Mouse (Mus musculus) hindbrain, postnatal 0 days (tissue): ENCODE results near the gene Gm10260. TPM values are rescaled to one million over a fixed set of nuclear protein-coding genes. Genes with fewer than 3 reads are reported as not detected.

ENCODE experiments used
- ATAC-seq: fragments of 200-750 bp; cut with Nextera tagmentation; 2 replicates; pipeline ENCODE4 v1.8.0; 2017; ENCODE audit warnings: mild to moderate bottlenecking, moderate TSS enrichment, moderate library complexity
- DNase-seq: peaks from one replicate; pipeline ENCODE4 v3.0.0-alpha.2; 2015; ENCODE audit warnings: low spot score
- H3K27ac ChIP-seq: fragments of 300-500 bp; sonication (generic); 2 replicates; pipeline ENCODE4 v1.5.1; 2014; ENCODE audit warnings: mild to moderate bottlenecking
- H3K27me3 ChIP-seq: fragments of 300-500 bp; sonication (generic); 2 replicates; pipeline ENCODE4 v1.6.1; 2014; ENCODE audit warnings: low read length, mixed read lengths; ENCODE audit not compliant: insufficient read depth
- H3K36me3 ChIP-seq: fragments of 300-500 bp; sonication (generic); 2 replicates; pipeline ENCODE4 v1.6.1; 2014; ENCODE audit warnings: low read length, mixed read lengths; ENCODE audit not compliant: insufficient read depth
- H3K4me1 ChIP-seq: fragments of 300-500 bp; sonication (generic); 2 replicates; pipeline ENCODE4 v1.6.1; 2014; ENCODE audit warnings: antibody characterized with exemption, low read length, mixed read lengths; ENCODE audit not compliant: insufficient read depth
- H3K4me2 ChIP-seq: fragments of 300-500 bp; sonication (generic); 2 replicates; pipeline ENCODE4 v1.6.1; 2014; ENCODE audit warnings: low read depth, mild to moderate bottlenecking, low read length, moderate library complexity, mixed read lengths
- H3K4me3 ChIP-seq: fragments of 300-500 bp; sonication (generic); 2 replicates; pipeline ENCODE4 v1.5.1; 2014; ENCODE audit warnings: low read length
- H3K9ac ChIP-seq: fragments of 300-500 bp; sonication (generic); replicated peaks from 2 replicates; pipeline ENCODE4 v1.6.1; 2014; ENCODE audit warnings: mild to moderate bottlenecking, low read length, moderate library complexity, mixed read lengths
- H3K9me3 ChIP-seq: fragments of 300-500 bp; sonication (generic); 2 replicates; pipeline ENCODE4 v1.6.1; 2016; ENCODE audit warnings: low read length, mixed read lengths
- CTCF ChIP-seq: IDR thresholded peaks from 2 replicates; pipeline ENCODE4 v1.5.1; 2016; ENCODE audit warnings: antibody characterized with exemption, control low read depth, low read depth
- WGBS: fragments of 180-500 bp; shearing (Covaris S2); extraction: QIAGEN DNeasy Blood & Tissue Kit; methylation state at CpG from one replicate; pipeline ENCODE4 v1.1.7; 2014; 5-methylcytosine and 5-hydroxymethylcytosine counted together
- polyA plus RNA-seq: library from polyadenylated mRNA; unstranded; fragments of >200 nt; fragmentation: Nextera tagmentation; extraction: Ambion mirVana; gene quantifications from 2 replicates; pipeline ENCODE4 v1.2.1, GENCODE M21; 2015
- total RNA-seq: library from RNA; depleted of rRNA; stranded (reverse); fragments of >200 nt; gene quantifications from 2 replicates; pipeline ENCODE4 v1.2.3, GENCODE M21; 2014

The Gm10260 gene
- total and polyA plus RNA-seq, 2 experiments from 2014 or later: 4.0 to 196 TPM

DNA sequence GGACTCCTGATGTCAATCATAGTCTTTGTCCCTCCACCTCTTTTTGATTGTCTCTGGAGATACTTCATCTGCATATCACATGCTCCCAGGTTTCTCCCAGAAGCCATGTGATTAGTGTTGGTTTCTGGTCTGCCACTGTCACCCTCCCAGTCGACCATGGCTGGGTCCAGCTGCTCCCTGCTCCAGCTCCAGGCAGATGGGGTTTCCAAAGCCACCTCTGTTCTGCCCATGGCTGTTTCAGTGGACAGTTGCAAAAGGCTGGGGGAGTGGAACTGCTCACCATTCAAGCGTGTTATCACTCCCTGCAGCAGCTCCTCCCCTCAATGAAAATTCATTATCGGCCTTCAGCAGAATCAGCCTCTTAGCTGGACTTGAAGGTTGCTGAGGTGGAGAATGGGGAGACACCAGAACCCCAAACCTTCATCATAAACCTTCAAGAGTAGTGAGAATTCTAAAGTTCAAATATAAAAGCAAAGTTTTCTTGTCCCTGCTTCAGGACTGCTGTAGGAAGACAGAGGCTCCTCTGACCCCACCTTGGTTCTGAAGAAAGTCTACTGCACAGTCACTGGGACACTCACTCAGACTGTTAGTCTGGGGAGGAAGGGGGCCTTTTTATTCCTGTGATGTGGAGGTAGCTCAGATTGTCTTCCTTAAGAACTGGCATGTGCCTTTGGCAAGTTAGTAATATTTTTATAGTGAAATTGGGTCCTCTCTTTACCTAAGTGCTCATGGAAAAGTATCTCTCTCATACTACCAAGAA lies 17.0 kb downstream of the Gm10260 start:
- ATAC-seq (no peak), DNase-seq (no peak)
- no peak overlapping the region for H3K4me3 ChIP-seq
- no peak overlapping the region for H3K27ac ChIP-seq
- H3K36me3 ChIP-seq: no peaks in the 10 kb centered on the region
- no peak overlapping the region for H3K9ac ChIP-seq
- H3K9me3 ChIP-seq: no peaks in the 10 kb centered on the region
- no peak overlapping the region for H3K4me2 ChIP-seq
- no peaks in the 10 kb centered on the region for H3K27me3 ChIP-seq
- no peak for TF ChIP-seq CTCF
- H3K4me1 ChIP-seq: peaks cover 12% of the 10 kb centered on the region
- 43% methylated on average over 3 of the region's 3 CpGs for WGBS

DNA sequence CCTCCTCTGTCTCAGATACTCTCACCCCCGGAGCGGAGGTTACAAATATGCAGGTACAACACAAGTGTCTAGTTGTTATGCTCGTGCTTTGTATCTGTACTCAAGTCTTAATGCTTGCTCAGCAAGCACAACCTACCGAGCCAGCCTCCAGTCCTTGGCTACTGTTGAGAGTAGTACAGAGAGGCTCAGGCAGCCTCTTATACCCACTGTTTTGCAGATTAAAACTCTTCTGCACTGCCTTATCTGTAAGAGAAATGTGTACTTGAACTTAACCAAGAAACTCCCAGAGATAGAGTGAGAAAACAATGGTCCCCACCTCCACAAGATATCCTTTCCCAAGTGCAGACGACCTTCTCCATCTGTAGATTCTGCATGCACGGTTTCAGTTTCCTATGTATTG lies 24.5 kb downstream of the Gm10260 start:
- H3K4me3 ChIP-seq: no peak overlapping the region
- DNase-seq (no peak), ATAC-seq (no peak)
- TF ChIP-seq CTCF: no peak
- no peaks in the 10 kb centered on the region for H3K9me3 ChIP-seq
- no peaks in the 10 kb centered on the region for H3K36me3 ChIP-seq
- H3K4me1 ChIP-seq: no peaks in the 10 kb centered on the region
- H3K27me3 ChIP-seq: no peaks in the 10 kb centered on the region
- H3K27ac ChIP-seq: no peak overlapping the region
- no peak overlapping the region for H3K4me2 ChIP-seq
- WGBS: 91% methylated on average over 6 of the region's 6 CpGs
- no peak overlapping the region for H3K9ac ChIP-seq

DNA sequence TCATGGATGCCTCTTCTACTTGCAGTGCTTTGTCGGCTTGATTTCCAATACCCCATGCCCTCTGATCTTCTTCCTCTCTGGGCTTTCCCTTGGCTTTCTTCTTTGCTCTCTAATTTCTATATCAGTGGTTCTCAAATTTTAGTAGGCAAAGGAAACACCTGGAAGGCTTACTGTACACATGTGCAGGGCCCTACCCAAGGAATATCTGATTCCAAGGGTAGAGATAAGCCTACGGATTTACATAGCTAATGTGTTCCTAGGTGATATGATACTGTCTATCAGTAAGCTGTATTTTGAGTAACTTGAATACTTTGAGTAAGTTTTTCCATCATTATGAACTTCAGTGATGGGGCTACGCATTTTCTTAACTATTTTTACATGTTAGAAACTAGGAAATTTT lies 25.7 kb downstream of the Gm10260 start:
- no peaks in the 10 kb centered on the region for H3K27me3 ChIP-seq
- no peak for ATAC-seq
- WGBS: 97% methylated on average over 3 of the region's 3 CpGs
- TF ChIP-seq CTCF: no peak
- H3K9ac ChIP-seq: no peak overlapping the region
- no peak overlapping the region for H3K27ac ChIP-seq
- no peak overlapping the region for H3K4me3 ChIP-seq
- H3K4me1 ChIP-seq: no peaks in the 10 kb centered on the region
- no peak overlapping the region for H3K4me2 ChIP-seq
- no peaks in the 10 kb centered on the region for H3K9me3 ChIP-seq
- no peak for DNase-seq
- no peaks in the 10 kb centered on the region for H3K36me3 ChIP-seq

DNA sequence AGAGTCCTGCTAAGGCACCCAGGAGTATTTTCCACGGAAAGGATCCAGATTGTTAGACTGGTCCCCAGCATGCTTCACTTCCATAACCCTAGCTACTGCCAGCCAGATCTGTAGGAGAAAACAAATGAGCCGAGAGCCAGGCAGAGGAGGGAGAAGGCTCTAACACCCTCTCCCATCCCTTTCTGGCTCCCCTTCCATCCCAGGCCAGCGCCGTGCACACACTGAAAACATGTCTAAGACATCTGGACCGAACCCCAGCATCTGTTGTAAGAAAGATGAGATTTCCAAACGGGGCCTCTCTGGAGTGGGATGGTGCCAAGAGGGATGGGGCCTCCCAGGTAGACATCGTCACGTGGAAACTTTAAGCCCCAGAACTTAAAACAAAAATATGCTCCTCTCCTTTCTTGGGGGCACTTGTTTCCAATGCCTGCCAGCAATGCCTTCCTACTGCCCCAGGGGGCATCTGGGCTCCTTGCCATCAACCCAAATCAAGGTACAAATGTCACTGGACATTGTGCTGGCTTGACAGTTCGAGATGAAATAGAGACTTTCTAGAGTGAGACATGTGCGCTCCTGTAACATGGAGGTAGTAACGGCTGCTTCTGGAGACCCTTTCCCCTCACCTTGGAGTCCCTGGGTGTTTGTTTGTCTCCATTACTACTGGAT lies 35.1 kb downstream of the Gm10260 start:
- Histone ChIP-seq H3K9ac (no peak overlapping the region), H3K4me3 (no peak overlapping the region), H3K9me3 (no peaks in the 10 kb centered on the region), H3K36me3 (no peaks in the 10 kb centered on the region), H3K27ac (no peak overlapping the region), H3K27me3 (no peaks in the 10 kb centered on the region), H3K4me2 (no peak overlapping the region), H3K4me1 (no peaks in the 10 kb centered on the region)
- no peak for TF ChIP-seq CTCF
- WGBS: 37% methylated on average over 11 of the region's 11 CpGs
- DNase-seq: peak; percentile 12
- ATAC-seq: no peak

DNA sequence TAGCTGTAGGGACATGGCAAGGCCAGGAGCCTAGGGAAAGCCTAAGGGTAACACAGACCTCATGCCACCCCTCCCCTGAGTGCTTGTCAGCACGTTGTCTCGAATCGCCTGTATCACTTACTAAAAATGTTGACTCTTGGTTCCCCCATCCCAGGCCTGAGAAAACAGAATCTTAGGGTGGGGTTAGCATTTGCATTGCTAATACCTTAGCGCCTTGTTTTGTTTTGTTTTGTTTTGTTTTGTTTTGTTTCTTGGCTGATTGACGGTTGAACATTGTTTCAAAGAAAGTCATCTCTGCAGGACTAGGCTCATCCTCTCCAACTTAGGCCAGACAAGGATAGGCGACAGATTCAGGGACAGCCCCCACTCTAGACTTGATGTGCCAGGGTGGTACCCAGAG lies 35.9 kb downstream of the Gm10260 start:
- no peak overlapping the region for H3K4me2 ChIP-seq
- no peaks in the 10 kb centered on the region for H3K4me1 ChIP-seq
- no peaks in the 10 kb centered on the region for H3K9me3 ChIP-seq
- no peaks in the 10 kb centered on the region for H3K36me3 ChIP-seq
- no peak overlapping the region for H3K27ac ChIP-seq
- ATAC-seq (no peak), DNase-seq (no peak)
- no peaks in the 10 kb centered on the region for H3K27me3 ChIP-seq
- 38% methylated on average over 6 of the region's 6 CpGs for WGBS
- no peak overlapping the region for H3K9ac ChIP-seq
- no peak for TF ChIP-seq CTCF
- no peak overlapping the region for H3K4me3 ChIP-seq

DNA sequence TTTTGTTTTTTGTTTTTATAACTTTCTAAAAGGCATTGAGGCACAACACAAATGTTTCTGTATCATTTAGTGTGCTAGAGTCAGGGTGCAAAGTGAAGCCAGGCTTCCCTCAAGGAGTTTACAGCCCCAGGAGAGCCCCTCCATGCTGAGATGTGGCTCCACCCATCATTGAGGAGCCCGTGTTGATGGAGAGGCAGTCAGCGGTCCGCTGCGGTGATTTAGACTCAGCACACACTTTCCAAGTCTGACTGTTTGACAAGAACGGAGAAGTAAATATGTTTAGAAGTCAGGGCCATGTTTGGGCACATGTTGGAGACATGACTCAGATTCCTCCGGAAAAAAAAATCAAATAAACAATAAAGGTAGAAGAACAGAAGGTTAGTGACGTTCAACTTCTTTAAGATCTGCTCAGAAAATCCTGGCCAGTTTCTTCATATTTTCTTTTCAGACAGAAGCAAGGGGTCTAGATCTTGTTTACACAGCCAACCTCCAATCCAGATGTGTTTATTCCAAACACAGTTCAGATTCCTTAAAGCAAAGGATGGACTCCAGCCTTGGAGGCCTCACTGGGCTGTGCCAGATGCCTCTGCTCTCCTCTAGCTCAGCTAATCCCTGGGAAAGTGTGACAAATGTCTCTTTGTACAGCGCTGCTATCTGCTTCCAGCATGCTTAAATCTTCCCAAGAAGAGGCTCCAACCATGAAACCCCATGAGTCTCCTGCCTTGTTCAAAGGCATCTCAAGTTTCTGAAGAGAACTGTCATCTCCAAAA lies 47.7 kb downstream of the Gm10260 start:
- WGBS: 76% methylated on average over 8 of the region's 8 CpGs
- H3K27me3 ChIP-seq: no peaks in the 10 kb centered on the region
- H3K4me2 ChIP-seq: no peak overlapping the region
- no peaks in the 10 kb centered on the region for H3K9me3 ChIP-seq
- no peak overlapping the region for H3K9ac ChIP-seq
- H3K4me1 ChIP-seq: no peaks in the 10 kb centered on the region
- ATAC-seq (no peak), DNase-seq (no peak)
- TF ChIP-seq CTCF: no peak
- no peak overlapping the region for H3K4me3 ChIP-seq
- no peaks in the 10 kb centered on the region for H3K36me3 ChIP-seq
- no peak overlapping the region for H3K27ac ChIP-seq
